Mouse (Mus musculus) erythroid progenitor cell, adult 5-6 weeks (primary cell): ENCODE data around the gene Icos. TPM values are rescaled to one million over a fixed set of nuclear protein-coding genes. Genes with fewer than 3 reads are reported as not detected.

Experiments
- ATAC-seq: replicated peaks from 2 replicates; pipeline ENCODE4 v1.8.0; 2016; ENCODE audit warnings: moderate number of reproducible peaks, mild to moderate bottlenecking, moderate TSS enrichment, inconsistent platforms; ENCODE audit not compliant: poor library complexity, low FRiP score, severe bottlenecking
- total RNA-seq, 2 experiments: library from RNA; stranded (forward) in 1 of 2; stranded (reverse) in 1 of 2; fragments of 150-400 nt in 1 of 2; fragments of 186-747, 209-891 nt in 1 of 2; gene quantifications; 2 replicates each; pipeline versions ENCODE4 v1.2.3 to v1.2.4; 2015 to 2017; ENCODE audit warnings: low replicate concordance in 2 of 2

Icos gene
- total RNA-seq, 2 experiments from 2014 or later = 0.23 to 0.42 TPM

- ATAC-seq = no peak
Observed at GRCm38 (mm10) chr1:61029919-61030318, 52.2 kb downstream of the Icos start.

GRCm38 (mm10) chr1:61030532-61030931 is 52.8 kb downstream of the Icos start:
- no peak for ATAC-seq

- no peak for ATAC-seq
Observed at GRCm38 (mm10) chr1:61035270-61035669, 57.5 kb downstream of the Icos start.

GRCm38 (mm10) chr1:61038223-61038622 is 60.5 kb downstream of the Icos start:
- ATAC-seq = no peak

GRCm38 (mm10) chr1:61039310-61039709 is 61.6 kb downstream of the Icos start:
- ATAC-seq = no peak

GRCm38 (mm10) chr1:61040401-61040800 is 62.7 kb downstream of the Icos start:
- ATAC-seq = no peak

GRCm38 (mm10) chr1:61042842-61043241 is 65.1 kb downstream of the Icos start:
- ATAC-seq = no peak

- no peak for ATAC-seq
Observed at GRCm38 (mm10) chr1:61046055-61046705, 68.5 kb downstream of the Icos start.

GRCm38 (mm10) chr1:61047336-61047735 is 69.6 kb downstream of the Icos start:
- no peak for ATAC-seq

Other genes with a start within 250 kb of the Icos start
- 5.0 TPM in 1 of 2 replicates, not detected in the other for gene Ctla4, start 90.9 kb upstream of the Icos start, total RNA-seq (2015; ENCODE audit: low replicate concordance)
- 0.76 and 1.3 TPM in 2 replicates for gene Ctla4, start 90.9 kb upstream of the Icos start, total RNA-seq (2017; ENCODE audit: low replicate concordance)